ENCODE assay signal across 12 mouse cellular contexts in genomic region chr2:93907519-93908294, GRCm38 (mm10). TPM values are rescaled to one million over a fixed set of nuclear protein-coding genes. Genes with fewer than 3 reads are reported as not detected.
DNase-seq lines count a peak whose midpoint lies in the region; ATAC-seq and TF ChIP-seq lines count a peak whose summit lies in the region.
"Had no signal": no experiment of that assay in that cellular context is flagged by ENCODE, and none has a peak within 500 bp of the region (broad histone marks: within the 10 kb centered on the region; RNA-seq: fewer than 3 reads in every experiment).

No protein-coding gene starts in this region.

- WGBS in heart, embryonic 16.5 days, result 56% methylated on average over 9 of the region's 9 CpGs
- WGBS in intestine, postnatal 0 days, result 59% methylated on average over 9 of the region's 9 CpGs
- WGBS in thymus, adult 2 months, result 90% methylated on average over 9 of the region's 9 CpGs

- peak overlapping the region; percentile 16; the same call in 1 of the 2 replicates for H3K27ac ChIP-seq in heart, embryonic 16.5 days (ENCODE audit: low read length)
- no peak overlapping the region for H3K27ac ChIP-seq in intestine, postnatal 0 days (ENCODE audit: low read depth, low read length)
- H3K27ac ChIP-seq in thymus, adult 2 months (ENCODE audit: control insufficient read depth, insufficient read depth, low read length), result no peak overlapping the region
- H3K27ac ChIP-seq: liver, embryonic 14.5 days had no signal

- 0 out of 2 replicates have a peak, but pooled peaks cover 3% of the 10 kb centered on the region for H3K27me3 ChIP-seq in heart, embryonic 16.5 days (ENCODE audit: control insufficient read depth, insufficient read depth, low read length)
- no peaks in the 10 kb centered on the region for H3K27me3 ChIP-seq in intestine, postnatal 0 days (replicated peaks; ENCODE audit: control insufficient read depth, insufficient read depth, low read length)
- no peaks in the 10 kb centered on the region for H3K27me3 ChIP-seq in thymus, adult 2 months (ENCODE audit: control insufficient read depth, insufficient read depth, low read length)

- no peak overlapping the region for H3K4me3 ChIP-seq in heart, embryonic 16.5 days (ENCODE audit: low read length)
- no peak overlapping the region for H3K4me3 ChIP-seq in intestine, postnatal 0 days (ENCODE audit: low read depth, low read length)
- H3K4me3 ChIP-seq in thymus, adult 2 months (ENCODE audit: control insufficient read depth, insufficient read depth, low read length), result no peak overlapping the region
- H3K4me3 ChIP-seq: erythroblast, embryonic 14.5 days had no signal

- ATAC-seq in heart, embryonic 16.5 days (replicated peaks; ENCODE audit: extremely low read depth, insufficient read depth, low FRiP score), result no peak
- ATAC-seq in intestine, postnatal 0 days, result no peak

- no peak for TF ChIP-seq POLR2A in thymus, adult 2 months (IDR thresholded peaks at IDR 0.05; ENCODE audit: control insufficient read depth, extremely low read depth, insufficient read depth, low read length, poor library complexity)

- H3K9me3 ChIP-seq in heart, embryonic 16.5 days (replicated peaks; ENCODE audit: control insufficient read depth, low read length), result no peaks in the 10 kb centered on the region
- H3K9me3 ChIP-seq in intestine, postnatal 0 days (ENCODE audit: control insufficient read depth), result no peaks in the 10 kb centered on the region
- H3K9me3 ChIP-seq: G1E had no signal

- TF ChIP-seq CTCF in intestine, postnatal 0 days (IDR thresholded peaks at IDR 0.05; ENCODE audit: low read depth), result no peak
- TF ChIP-seq CTCF in thymus, adult 2 months (IDR thresholded peaks at IDR 0.05; ENCODE audit: borderline replicate concordance, control insufficient read depth, extremely low read depth, insufficient read depth, low read length, poor library complexity), result no peak

- no peaks in the 10 kb centered on the region for H3K36me3 ChIP-seq in heart, embryonic 16.5 days (ENCODE audit: control insufficient read depth, insufficient read depth)
- no peaks in the 10 kb centered on the region for H3K36me3 ChIP-seq in intestine, postnatal 0 days (ENCODE audit: control insufficient read depth, insufficient read depth)
- no peaks in the 10 kb centered on the region for H3K36me3 ChIP-seq in thymus, adult 2 months (ENCODE audit: control insufficient read depth, insufficient read depth, low read length)
- H3K36me3 ChIP-seq: G1E had no signal

- peaks cover 21% of the 10 kb centered on the region for H3K4me1 ChIP-seq in heart, embryonic 16.5 days (ENCODE audit: control insufficient read depth, insufficient read depth, low read length)
- no peaks in the 10 kb centered on the region for H3K4me1 ChIP-seq in intestine, postnatal 0 days (replicated peaks; ENCODE audit: control insufficient read depth, insufficient read depth, low read length)
- H3K4me1 ChIP-seq in thymus, adult 2 months (replicated peaks; ENCODE audit: control insufficient read depth, insufficient read depth, low read length), result no peaks in the 10 kb centered on the region

- no peak for DNase-seq in heart, adult 9 months (ENCODE audit: low spot score in 2 of 2)
- peak; percentile 77 for DNase-seq in 3T3-L1 (ENCODE audit: low read depth, low spot score)
- DNase-seq in brain, adult 2 months (ENCODE audit: low read depth, low spot score), result peak; percentile 63
- peak; percentile 51 for DNase-seq in kidney, postnatal 14 days
- no peak for DNase-seq in urinary bladder, postnatal 4 days (ENCODE audit: low spot score in 2 of 2)
- no peak for DNase-seq in thymus, adult 2 months

- H3K9ac ChIP-seq in heart, embryonic 16.5 days (ENCODE audit: low read length), result no peak overlapping the region
- no peak overlapping the region for H3K9ac ChIP-seq in intestine, postnatal 0 days (ENCODE audit: low read depth, low read length)
- H3K9ac ChIP-seq: liver, embryonic 14.5 days had no signal

- H3K4me2 ChIP-seq in heart, embryonic 16.5 days (ENCODE audit: low read depth, low read length), result no peak overlapping the region
- H3K4me2 ChIP-seq in intestine, postnatal 0 days (replicated peaks; ENCODE audit: low read depth), result no peak overlapping the region

RNA-seq across cellular contexts. Expression of gene Accsl, which starts 38.8 kb away (rescaled TPM):
- polyA plus RNA-seq in heart, embryonic 16.5 days (2015; fragmentation: Nextera tagmentation; extraction: Ambion mirVana), result not detected in 2 replicates
- polyA plus RNA-seq in intestine, postnatal 0 days (2015; fragmentation: Nextera tagmentation; extraction: Ambion mirVana), result not detected in 2 replicates
- 0.23 and 0.46 TPM in 2 replicates for polyA plus RNA-seq in thymus, adult 2 months (2012; rRNA removed)
- polyA plus RNA-seq: erythroblast, embryonic 14.5 days; G1E; small intestine, adult 2 months had no signal

RNA-seq across cellular contexts. Expression of gene Gm13889, which starts 49.3 kb away (rescaled TPM):
- 7.1 and 9.0 TPM in 2 replicates for polyA plus RNA-seq in heart, embryonic 16.5 days (2015; fragmentation: Nextera tagmentation; extraction: Ambion mirVana)
- polyA plus RNA-seq in intestine, postnatal 0 days (2015; fragmentation: Nextera tagmentation; extraction: Ambion mirVana), result 33.7 and 35.4 TPM in 2 replicates
- polyA plus RNA-seq in thymus, adult 2 months (2012; rRNA removed), result 7.4 and 8.6 TPM in 2 replicates

RNA-seq across cellular contexts. Expression of gene Accs, which starts 58.0 kb away (rescaled TPM):
- 5.6 and 6.3 TPM in 2 replicates for polyA plus RNA-seq in heart, embryonic 16.5 days (2015; fragmentation: Nextera tagmentation; extraction: Ambion mirVana)
- polyA plus RNA-seq in intestine, postnatal 0 days (2015; fragmentation: Nextera tagmentation; extraction: Ambion mirVana), result 7.6 and 8.4 TPM in 2 replicates
- polyA plus RNA-seq in thymus, adult 2 months (2012; rRNA removed), result 30.3 and 30.4 TPM in 2 replicates
- polyA plus RNA-seq: erythroblast, embryonic 14.5 days had no signal

Comparison
In these comparisons a context has a peak if more than half of its experiments do, and no peak if none do; other contexts are left out.
1. DNase-seq: peak in 3T3-L1 (single experiment), brain, adult 2 months (single experiment) and kidney, postnatal 14 days (single experiment); none in heart, adult 9 months (0 of 2), urinary bladder, postnatal 4 days (0 of 2) and thymus, adult 2 months (single experiment).